Mouse (Mus musculus): ENCODE results near the gene Gm17720. TPM values are rescaled to one million over a fixed set of nuclear protein-coding genes. Genes with fewer than 3 reads are reported as not detected.

Gene Gm17720
- total RNA-seq (2012; rRNA removed), result not detected in 2 replicates
- not detected in 2 replicates for total RNA-seq (2014; rRNA removed)
- polyA plus RNA-seq (2012; ENCODE audit: insufficient read length, low read depth), result not detected in 2 replicates

DNA sequence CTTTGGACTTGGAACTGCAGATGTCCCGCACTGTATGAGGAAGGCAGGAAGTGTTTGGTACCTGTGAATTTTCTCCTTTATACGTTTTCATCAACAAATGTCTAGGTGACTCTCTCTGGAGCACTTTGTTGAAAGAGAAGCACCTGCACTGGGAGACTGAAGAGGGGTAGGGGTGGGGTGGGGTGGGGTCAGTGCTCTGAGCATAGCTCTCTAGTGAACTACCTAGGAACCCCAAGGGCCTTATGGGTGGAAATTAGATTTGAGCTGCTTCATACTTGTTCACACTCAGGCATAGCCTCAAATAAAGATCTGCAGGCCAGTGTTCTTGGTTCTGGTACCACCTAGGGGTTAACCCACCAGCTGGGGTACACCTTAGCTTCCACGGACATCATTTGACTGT lies at the start of gene Gm17720:
Gm17720 (minus strand) TSS at position 101 of the 400 bp plus-strand sequence.
- H3K4me1 ChIP-seq (ENCODE audit: control insufficient read depth in 1 of 2, insufficient read depth in 2 of 2), result 0 out of 4 replicates have a peak, but pooled peaks cover 0 to 3% of the 10 kb centered on the region in 2 experiments
- DNase-seq (ENCODE audit: extremely low read depth), result peak; percentile 6

DNA sequence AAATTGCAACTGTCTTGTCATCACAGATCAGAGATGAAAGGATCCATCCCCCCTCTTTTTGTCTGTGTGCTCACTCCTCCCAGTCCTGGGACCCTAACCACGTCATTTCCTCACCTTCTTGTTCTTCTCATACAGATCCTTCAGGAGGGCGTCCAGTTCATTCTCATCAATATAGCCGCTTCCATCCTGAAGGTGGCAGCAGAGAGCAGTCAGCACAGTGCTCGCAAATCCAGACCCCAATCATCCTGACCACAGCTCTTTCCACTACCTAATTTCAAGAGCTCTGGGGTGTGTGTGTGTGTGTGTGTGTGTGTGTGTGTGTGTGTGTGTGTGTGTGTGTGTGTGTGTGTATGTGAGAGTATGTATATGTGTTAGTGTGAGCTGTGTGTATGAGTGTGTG lies 43.0 kb upstream of the Gm17720 start:
- Histone ChIP-seq H3K4me3 (replicated peaks in 1 of 3; ENCODE audit: low read depth in 2 of 3, low read length in 2 of 3, poor library complexity in 1 of 3) (peak overlapping the region in 1 of 3 experiments; percentile 46), H3K4me2 (ENCODE audit: insufficient read depth, low read depth, poor library complexity, severe bottlenecking) (peak overlapping the region; percentile 78; the same call in 1 of the 2 replicates), H3K27me3 (replicated peaks) (peaks cover 12% of the 10 kb centered on the region), H3K9ac (ENCODE audit: insufficient read depth, low read depth) (no peak overlapping the region), H3K79me2 (replicated peaks; ENCODE audit: control insufficient read depth, extremely low read depth, insufficient read depth, poor library complexity, severe bottlenecking) (no peaks in the 10 kb centered on the region), H3K27ac (ENCODE audit: insufficient read depth, low read depth) (no peak overlapping the region), H3K9me3 (replicated peaks; ENCODE audit: low read length) (no peaks in the 10 kb centered on the region), H3K4me1 (ENCODE audit: control insufficient read depth in 1 of 2, insufficient read depth in 2 of 2) (peaks cover 10 to 16% of the 10 kb centered on the region in 2 experiments), H3K36me3 (replicated peaks in 1 of 2; ENCODE audit: control insufficient read depth in 1 of 2, insufficient read depth in 1 of 2, low read length in 1 of 2) (no peaks in the 10 kb centered on the region)
- dilution Hi-C loops (cut with MboI; ENCODE audit: extremely low pct_ligation_motif_present, extremely low pct_unique_long_range_greater_than_20kb, low sequenced_read_pairs) (no loop called here), in situ Hi-C loops (cut with MboI; ENCODE audit: low pct_ligation_motif_present, low pct_unique_long_range_greater_than_20kb, low sequenced_read_pairs) (no loop called here)
- DNase-seq (ENCODE audit: extremely low read depth), result peak; percentile 89
- TF ChIP-seq ZKSCAN1 (IDR thresholded peaks at IDR 0.05; ENCODE audit: borderline replicate concordance, low read depth, low read length), result no peak
- no peak for TF ChIP-seq CHD1 (IDR thresholded peaks at IDR 0.05; ENCODE audit: low read depth, low read length)
- TF ChIP-seq EP300 (IDR thresholded peaks at IDR 0.05; ENCODE audit: low read length), result peak; percentile 52
- peak; percentile 78 for TF ChIP-seq SMC3 (IDR thresholded peaks at IDR 0.05; ENCODE audit: low read depth, low read length)
- TF ChIP-seq RAD21 (IDR thresholded peaks at IDR 0.05; ENCODE audit: low read depth, low read length), result peak; percentile 73
- no peak for TF ChIP-seq NELFE (IDR thresholded peaks at IDR 0.05; ENCODE audit: low read depth, low read length)
- TF ChIP-seq MEF2A (IDR thresholded peaks at IDR 0.05; ENCODE audit: borderline replicate concordance, low read depth, low read length), result 0 out of 2 replicates have a peak, but pooled peaks have one; percentile 8
- no peak for TF ChIP-seq KAT2A (IDR thresholded peaks at IDR 0.05; ENCODE audit: insufficient replicate concordance, low read length)
- 0 out of 2 replicates have a peak, but pooled peaks have one; percentile 13 for TF ChIP-seq BHLHE40 (IDR thresholded peaks at IDR 0.05; ENCODE audit: low read depth, low read length)
- 0 out of 2 replicates have a peak, but pooled peaks have one; percentile 51 for TF ChIP-seq JUND (conservative IDR thresholded peaks at IDR 0.05; ENCODE audit: low read depth, low read length)
- TF ChIP-seq CTCF (conservative IDR thresholded peaks at IDR 0.05 in 1 of 2, IDR thresholded peaks at IDR 0.05 in 1 of 2; ENCODE audit: low read depth in 2 of 2, low read length in 2 of 2), result peak; percentile 68 to 84; a peak in 3 of 4 replicates
- no peak for TF ChIP-seq UBTF (IDR thresholded peaks at IDR 0.05; ENCODE audit: low read depth, low read length)
- no peak for TF ChIP-seq ELF1 (IDR thresholded peaks at IDR 0.05; ENCODE audit: low read depth, low read length)
- TF ChIP-seq MXI1 (IDR thresholded peaks at IDR 0.05; ENCODE audit: low read depth, low read length), result 0 out of 2 replicates have a peak, but pooled peaks have one; percentile 31
- TF ChIP-seq SIN3A (IDR thresholded peaks at IDR 0.05; ENCODE audit: low read length), result peak; percentile 26; the same call in 1 of the 2 replicates
- TF ChIP-seq GABPA (IDR thresholded peaks at IDR 0.05; ENCODE audit: insufficient replicate concordance, low read depth, low read length), result no peak
- no peak for TF ChIP-seq POLR2AphosphoS2 (IDR thresholded peaks at IDR 0.05; ENCODE audit: low read depth, low read length)
- TF ChIP-seq MAFK (IDR thresholded peaks at IDR 0.05; ENCODE audit: insufficient replicate concordance, low read length), result 0 out of 2 replicates have a peak, but pooled peaks have one; percentile 6
- TF ChIP-seq ETS1 (conservative IDR thresholded peaks at IDR 0.05; ENCODE audit: low read depth, low read length), result peak; percentile 24; the same call in 1 of the 2 replicates
- TF ChIP-seq TBP (conservative IDR thresholded peaks at IDR 0.05; ENCODE audit: low read depth, low read length), result no peak
- TF ChIP-seq MAZ (IDR thresholded peaks at IDR 0.05; ENCODE audit: low read depth, low read length), result no peak; the same call in 1 of the 2 replicates
- TF ChIP-seq TCF12 (IDR thresholded peaks at IDR 0.05; ENCODE audit: low read depth, low read length), result no peak
- TF ChIP-seq ZC3H11A (IDR thresholded peaks at IDR 0.05; ENCODE audit: low read depth, low read length), result no peak
- peak; percentile 68 for TF ChIP-seq IRF4 (IDR thresholded peaks at IDR 0.05; ENCODE audit: low read depth, low read length)
- no peak for TF ChIP-seq HCFC1 (IDR thresholded peaks at IDR 0.05; ENCODE audit: low read depth, low read length)

More for the DNA sequence above, at the start of gene Gm17720:
- H3K4me2 ChIP-seq (ENCODE audit: insufficient read depth, low read depth, poor library complexity, severe bottlenecking), result no peak within 1 kb of the TSS
- H3K9me3 ChIP-seq (replicated peaks; ENCODE audit: low read length), result no peaks in the 10 kb centered on the region
- peaks cover 16% of the 10 kb centered on the region for H3K27me3 ChIP-seq (replicated peaks)
- H3K79me2 ChIP-seq (replicated peaks; ENCODE audit: control insufficient read depth, extremely low read depth, insufficient read depth, poor library complexity, severe bottlenecking), result no peaks in the 10 kb centered on the region
- in situ Hi-C loops (cut with MboI; ENCODE audit: low pct_ligation_motif_present, low pct_unique_long_range_greater_than_20kb, low sequenced_read_pairs) (no loop called here), dilution Hi-C loops (cut with MboI; ENCODE audit: extremely low pct_ligation_motif_present, extremely low pct_unique_long_range_greater_than_20kb, low sequenced_read_pairs) (no loop called here)
- no peak within 1 kb of the TSS for H3K9ac ChIP-seq (ENCODE audit: insufficient read depth, low read depth)
- TF ChIP-seq ETS1 (conservative IDR thresholded peaks at IDR 0.05; ENCODE audit: low read depth, low read length), result no peak
- no peak for TF ChIP-seq BHLHE40 (IDR thresholded peaks at IDR 0.05; ENCODE audit: low read depth, low read length)
- peak in 1 of 2 experiments; percentile 38; a peak in 2 of 4 replicates for TF ChIP-seq CTCF (conservative IDR thresholded peaks at IDR 0.05 in 1 of 2, IDR thresholded peaks at IDR 0.05 in 1 of 2; ENCODE audit: low read depth in 2 of 2, low read length in 2 of 2)
- TF ChIP-seq GABPA (IDR thresholded peaks at IDR 0.05; ENCODE audit: insufficient replicate concordance, low read depth, low read length), result no peak
- no peaks in the 10 kb centered on the region for H3K36me3 ChIP-seq (replicated peaks in 1 of 2; ENCODE audit: control insufficient read depth in 1 of 2, insufficient read depth in 1 of 2, low read length in 1 of 2)
- no peak within 1 kb of the TSS for H3K27ac ChIP-seq (ENCODE audit: insufficient read depth, low read depth)
- no peak within 1 kb of the TSS for H3K4me3 ChIP-seq (replicated peaks in 1 of 3; ENCODE audit: low read depth in 2 of 3, low read length in 2 of 3, poor library complexity in 1 of 3)

Measured in CH12.LX (cell line).